Mouse (Mus musculus): ENCODE measurements around the gene Grm4. TPM values are rescaled to one million over a fixed set of nuclear protein-coding genes. Genes with fewer than 3 reads are reported as not detected.

Gene Grm4
- polyA plus RNA-seq, 2 experiments: 0.01 TPM; not detected in 1

DNA sequence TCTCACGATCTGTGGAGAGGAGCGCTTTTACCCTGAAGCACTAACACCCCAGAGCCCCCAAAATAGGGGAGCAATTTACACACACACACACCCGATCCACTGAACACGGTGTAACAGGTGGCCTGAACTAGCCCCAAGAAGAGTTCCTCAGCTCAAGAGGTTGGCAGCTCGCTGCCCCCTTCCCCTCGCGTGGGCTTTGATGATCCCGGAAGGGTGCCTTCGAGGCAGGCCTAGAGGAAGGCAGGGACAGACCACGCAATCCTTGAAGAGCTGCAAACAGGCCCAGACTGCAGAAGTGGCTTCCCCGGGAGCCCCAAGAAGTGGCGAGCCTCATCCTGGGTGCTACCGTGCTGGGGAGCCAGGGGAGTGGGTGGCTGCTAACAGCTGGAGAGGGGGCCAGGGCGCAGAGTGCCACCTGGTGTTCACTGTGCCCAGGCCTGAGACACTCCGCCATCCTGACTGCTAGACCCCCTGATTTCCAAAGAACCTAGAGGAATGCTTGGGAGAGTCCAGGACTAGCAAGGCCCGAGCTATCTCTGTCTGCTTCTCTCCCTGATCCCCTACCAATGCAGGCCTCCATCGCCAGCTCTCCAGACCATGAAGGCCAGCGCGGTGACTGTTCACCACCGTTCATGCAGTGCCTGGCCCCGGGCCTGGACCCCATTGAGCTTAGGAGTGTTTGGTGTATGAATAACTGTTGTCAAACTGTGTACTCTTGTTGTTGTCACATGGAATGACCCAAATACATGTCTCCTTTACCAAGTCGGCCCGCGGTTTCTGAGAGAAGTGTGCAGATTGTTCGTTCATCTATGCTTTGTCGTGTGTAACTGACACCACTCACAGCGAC, 7.1 kb downstream of the Grm4 start:
- Histone ChIP-seq H3K36me3 (replicated peaks; ENCODE audit: control insufficient read depth, insufficient read depth, low read depth) (no peaks in the 10 kb centered on the region), H3K4me3 (ENCODE audit: insufficient read depth in 1 of 2, low read depth in 2 of 2, low read length in 2 of 2) (no peak overlapping the region), H3K4me2 (ENCODE audit: low read depth) (no peak overlapping the region), H3K27ac (no peak overlapping the region), H3K9ac (replicated peaks) (no peak overlapping the region), H3K9me3 (ENCODE audit: control insufficient read depth, low read length) (no peaks in the 10 kb centered on the region), H3K27me3 (ENCODE audit: control insufficient read depth, insufficient read depth, low read length) (peaks cover 58% of the 10 kb centered on the region), H3K4me1 (replicated peaks; ENCODE audit: control insufficient read depth in 2 of 2, insufficient read depth in 2 of 2, low read length in 1 of 2) (no peaks in the 10 kb centered on the region)
- no peak for ATAC-seq (ENCODE audit: insufficient read depth)
- WGBS (ENCODE audit: insufficient replicate concordance): 27% methylated on average over 27 of the region's 27 CpGs
- DNase-seq (ENCODE audit: low read depth in 3 of 3, low spot score in 3 of 3): no peak
- TF ChIP-seq EP300 (IDR thresholded peaks at IDR 0.05; ENCODE audit: low read depth) (no peak), CTCF (IDR thresholded peaks at IDR 0.05; ENCODE audit: low read depth) (peak; percentile 37)

- TF ChIP-seq CTCF (IDR thresholded peaks at IDR 0.05; ENCODE audit: low read depth) (no peak), EP300 (IDR thresholded peaks at IDR 0.05; ENCODE audit: low read depth) (no peak)
- Histone ChIP-seq H3K9ac (replicated peaks) (no peak overlapping the region), H3K4me3 (ENCODE audit: insufficient read depth in 1 of 2, low read depth in 2 of 2, low read length in 2 of 2) (peak overlapping the region in 1 of 2 experiments; percentile 36; a peak in 2 of 4 replicates), H3K9me3 (ENCODE audit: control insufficient read depth, low read length) (no peaks in the 10 kb centered on the region), H3K27me3 (ENCODE audit: control insufficient read depth, insufficient read depth, low read length) (peaks cover 58% of the 10 kb centered on the region), H3K27ac (no peak overlapping the region), H3K4me2 (ENCODE audit: low read depth) (peak overlapping the region; percentile 51), H3K4me1 (replicated peaks; ENCODE audit: control insufficient read depth in 2 of 2, insufficient read depth in 2 of 2, low read length in 1 of 2) (no peaks in the 10 kb centered on the region), H3K36me3 (replicated peaks; ENCODE audit: control insufficient read depth, insufficient read depth, low read depth) (no peaks in the 10 kb centered on the region)
- no peak for DNase-seq (ENCODE audit: low read depth in 3 of 3, low spot score in 3 of 3)
- 3% methylated on average over 55 of the region's 66 CpGs for WGBS (ENCODE audit: insufficient replicate concordance)
- no peak for ATAC-seq (ENCODE audit: insufficient read depth)
Measured at GRCm38 (mm10) chr17:27513279-27513915, 7.8 kb downstream of the Grm4 start.

- peak overlapping the region in 1 of 2 experiments; percentile 36; a peak in 2 of 4 replicates for H3K4me3 ChIP-seq (ENCODE audit: insufficient read depth in 1 of 2, low read depth in 2 of 2, low read length in 2 of 2)
- TF ChIP-seq EP300 (IDR thresholded peaks at IDR 0.05; ENCODE audit: low read depth): no peak
- no peak for TF ChIP-seq CTCF (IDR thresholded peaks at IDR 0.05; ENCODE audit: low read depth)
Measured at GRCm38 (mm10) chr17:27512619-27513161, 8.5 kb downstream of the Grm4 start.

DNA sequence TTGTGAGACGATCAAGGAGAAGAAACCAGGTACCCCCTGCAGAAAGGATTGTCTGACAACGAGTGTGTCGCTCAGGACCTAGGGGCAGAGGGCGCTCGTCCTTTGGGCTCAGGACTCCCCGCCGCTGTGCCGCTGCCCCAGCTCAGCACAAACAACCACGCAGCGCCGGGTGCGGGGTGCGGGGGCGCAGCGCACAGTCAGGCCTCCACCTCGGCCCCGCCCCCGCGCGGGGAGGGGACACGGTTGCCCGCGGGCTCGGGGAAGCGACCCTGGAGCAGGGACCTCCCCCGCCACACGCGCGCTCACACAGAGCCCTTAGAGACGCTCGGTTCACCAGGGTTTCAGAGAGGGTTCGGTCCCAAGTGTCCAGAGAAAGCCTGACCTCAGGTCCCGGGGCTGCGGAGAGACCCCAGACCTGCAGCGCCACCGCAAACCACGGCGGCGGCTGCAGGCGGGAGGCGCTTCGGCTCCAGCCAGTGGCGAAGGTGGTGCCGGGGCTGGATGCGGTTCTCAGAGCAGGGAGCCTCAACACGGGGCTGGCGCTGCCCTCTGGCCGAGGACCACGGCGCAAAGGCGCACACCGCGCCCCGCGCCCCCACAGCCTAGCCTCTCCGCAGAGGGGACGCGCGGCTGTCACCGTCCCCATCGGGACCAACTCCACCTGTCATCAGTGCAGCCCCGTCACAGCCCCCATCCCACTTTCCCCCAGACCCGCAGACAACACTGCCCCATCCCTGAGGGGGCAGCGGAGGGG, 9.2 kb downstream of the Grm4 start:
- Histone ChIP-seq H3K36me3 (replicated peaks; ENCODE audit: control insufficient read depth, insufficient read depth, low read depth) (no peaks in the 10 kb centered on the region), H3K4me3 (ENCODE audit: insufficient read depth in 1 of 2, low read depth in 2 of 2, low read length in 2 of 2) (peak overlapping the region in 1 of 2 experiments; percentile 36; a peak in 1 of 4 replicates), H3K4me1 (replicated peaks; ENCODE audit: control insufficient read depth in 2 of 2, insufficient read depth in 2 of 2, low read length in 1 of 2) (no peaks in the 10 kb centered on the region), H3K9ac (replicated peaks) (no peak overlapping the region), H3K4me2 (ENCODE audit: low read depth) (peak overlapping the region; percentile 21), H3K9me3 (ENCODE audit: control insufficient read depth, low read length) (no peaks in the 10 kb centered on the region), H3K27ac (no peak overlapping the region), H3K27me3 (ENCODE audit: control insufficient read depth, insufficient read depth, low read length) (peaks cover 58% of the 10 kb centered on the region)
- ATAC-seq (ENCODE audit: insufficient read depth): no peak
- TF ChIP-seq EP300 (IDR thresholded peaks at IDR 0.05; ENCODE audit: low read depth) (no peak), CTCF (IDR thresholded peaks at IDR 0.05; ENCODE audit: low read depth) (no peak)
- WGBS (ENCODE audit: insufficient replicate concordance): 1% methylated on average over 55 of the region's 64 CpGs
- DNase-seq (ENCODE audit: low read depth in 3 of 3, low spot score in 3 of 3): no peak

More at GRCm38 (mm10) chr17:27512619-27513161, 8.5 kb downstream of the Grm4 start:
- Histone ChIP-seq H3K36me3 (replicated peaks; ENCODE audit: control insufficient read depth, insufficient read depth, low read depth) (no peaks in the 10 kb centered on the region), H3K27ac (no peak overlapping the region), H3K4me1 (replicated peaks; ENCODE audit: control insufficient read depth in 2 of 2, insufficient read depth in 2 of 2, low read length in 1 of 2) (no peaks in the 10 kb centered on the region), H3K9ac (replicated peaks) (no peak overlapping the region), H3K9me3 (ENCODE audit: control insufficient read depth, low read length) (no peaks in the 10 kb centered on the region), H3K27me3 (ENCODE audit: control insufficient read depth, insufficient read depth, low read length) (peaks cover 58% of the 10 kb centered on the region), H3K4me2 (ENCODE audit: low read depth) (peak overlapping the region; percentile 51)
- no peak for ATAC-seq (ENCODE audit: insufficient read depth)
- no peak for DNase-seq (ENCODE audit: low read depth in 3 of 3, low spot score in 3 of 3)
- WGBS (ENCODE audit: insufficient replicate concordance): 1% methylated on average over 68 of the region's 78 CpGs

All from liver, embryonic 14.5 days (tissue).